Comparison of ENCODE assay signal across 9 mouse cellular contexts in the genomic region with DNA sequence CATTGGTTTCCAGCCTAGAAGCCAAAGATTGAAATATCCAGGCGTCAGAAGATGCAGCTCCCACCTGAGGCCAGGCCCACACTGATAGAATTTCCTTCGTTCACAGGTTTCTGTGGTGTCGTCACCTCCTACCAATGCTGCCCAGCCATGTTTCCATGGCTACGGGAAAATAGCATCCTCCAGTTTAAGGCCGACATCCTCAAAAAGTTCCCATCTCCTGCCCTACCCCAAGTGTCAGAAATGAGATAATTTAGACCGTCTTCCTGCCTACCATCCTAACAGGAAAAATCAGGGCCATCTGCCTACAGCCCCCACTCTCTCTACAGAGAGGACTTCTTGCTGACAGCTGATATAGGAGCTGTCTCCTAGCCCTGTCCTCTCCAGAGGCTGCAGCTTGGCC. TPM values are rescaled to one million over a fixed set of nuclear protein-coding genes. Genes with fewer than 3 reads are reported as not detected.
DNase-seq lines count a peak whose midpoint lies in the region; ATAC-seq and TF ChIP-seq lines count a peak whose summit lies in the region.
"Had no signal": no experiment of that assay in that cellular context is flagged by ENCODE, and none has a peak within 500 bp of the region (broad histone marks: within the 10 kb centered on the region; RNA-seq: fewer than 3 reads in every experiment).

No protein-coding gene starts in this region.

- no peak for ATAC-seq in lung, embryonic 16.5 days (ENCODE audit: low read depth)
- ATAC-seq in limb, embryonic 11.5 days (ENCODE audit: insufficient number of reproducible peaks, low FRiP score, low TSS enrichment, low read depth), result no peak
- ATAC-seq in stomach, embryonic 15.5 days (ENCODE audit: insufficient read depth, low FRiP score, low read depth), result no peak

- no peak for DNase-seq in cerebellum, adult 2 months
- DNase-seq in cerebellum, adult 9-11 months, result no peak
- no peak for DNase-seq in lung, adult 18-20 months
- DNase-seq in limb, embryonic 11.5 days (ENCODE audit: low spot score), result no peak
- no peak for DNase-seq in right cerebral cortex, postnatal 14 days
- DNase-seq in ovary, postnatal 14 days (ENCODE audit: low spot score), result no peak

- peaks cover 11% of the 10 kb centered on the region for H3K4me1 ChIP-seq in cerebellum, adult 2 months (ENCODE audit: control insufficient read depth, insufficient read depth, low read length)
- H3K4me1 ChIP-seq in lung, embryonic 16.5 days (replicated peaks; ENCODE audit: control insufficient read depth, insufficient read depth, low read length), result peaks cover 28% of the 10 kb centered on the region
- H3K4me1 ChIP-seq in limb, embryonic 11.5 days (ENCODE audit: control insufficient read depth, insufficient read depth, low read length), result peaks cover 21% of the 10 kb centered on the region
- H3K4me1 ChIP-seq in stomach, embryonic 15.5 days, result peaks cover 33% of the 10 kb centered on the region

- no peak for TF ChIP-seq CTCF in cerebellum, adult 2 months (IDR thresholded peaks at IDR 0.05; ENCODE audit: borderline replicate concordance, insufficient read depth, low read depth, low read length)

- no peaks in the 10 kb centered on the region; the same call in 1 of the 2 replicates for H3K36me3 ChIP-seq in lung, embryonic 16.5 days (ENCODE audit: control insufficient read depth, insufficient read depth, low read length)
- H3K36me3 ChIP-seq in limb, embryonic 11.5 days (ENCODE audit: control insufficient read depth, insufficient read depth, low read length), result no peaks in the 10 kb centered on the region; the same call in 1 of the 2 replicates
- 0 out of 2 replicates have a peak, but pooled peaks cover 1% of the 10 kb centered on the region for H3K36me3 ChIP-seq in stomach, embryonic 15.5 days

- 42% methylated on average over 6 of the region's 6 CpGs for WGBS in cerebellum, adult 2 months
- WGBS in lung, embryonic 16.5 days, result 34% methylated on average over 6 of the region's 6 CpGs
- 37% methylated on average over 6 of the region's 6 CpGs for WGBS in limb, embryonic 11.5 days
- WGBS in stomach, embryonic 15.5 days, result 48% methylated on average over 6 of the region's 6 CpGs

- no peak for TF ChIP-seq POLR2A in cerebellum, adult 2 months (IDR thresholded peaks at IDR 0.05; ENCODE audit: borderline replicate concordance, insufficient read depth, low read length)

- peak overlapping the region; percentile 54 for H3K4me3 ChIP-seq in cerebellum, adult 2 months (replicated peaks; ENCODE audit: insufficient read depth, low read depth, low read length)
- peak overlapping the region; percentile 97 for H3K4me3 ChIP-seq in lung, embryonic 16.5 days (ENCODE audit: low read length)
- peak overlapping the region; percentile 93 for H3K4me3 ChIP-seq in limb, embryonic 11.5 days (ENCODE audit: low read depth, low read length)
- H3K4me3 ChIP-seq in stomach, embryonic 15.5 days (replicated peaks), result peak overlapping the region; percentile 90

- H3K9me3 ChIP-seq in lung, embryonic 16.5 days (ENCODE audit: control insufficient read depth, low read length), result no peaks in the 10 kb centered on the region
- no peaks in the 10 kb centered on the region for H3K9me3 ChIP-seq in limb, embryonic 11.5 days (ENCODE audit: control insufficient read depth, low read length)
- no peaks in the 10 kb centered on the region for H3K9me3 ChIP-seq in stomach, embryonic 15.5 days

- no peaks in the 10 kb centered on the region for H3K27me3 ChIP-seq in cerebellum, adult 2 months (ENCODE audit: control insufficient read depth, insufficient read depth, low read length)
- H3K27me3 ChIP-seq in lung, embryonic 16.5 days (ENCODE audit: control insufficient read depth, insufficient read depth, low read depth, low read length), result no peaks in the 10 kb centered on the region
- H3K27me3 ChIP-seq in limb, embryonic 11.5 days (ENCODE audit: control insufficient read depth, insufficient read depth, low read length), result no peaks in the 10 kb centered on the region
- no peaks in the 10 kb centered on the region for H3K27me3 ChIP-seq in stomach, embryonic 15.5 days (replicated peaks)

- H3K9ac ChIP-seq in lung, embryonic 16.5 days (ENCODE audit: low read length), result peak overlapping the region; percentile 99
- H3K9ac ChIP-seq in limb, embryonic 11.5 days (ENCODE audit: low read length), result no peak overlapping the region; the same call in 1 of the 2 replicates
- no peak overlapping the region for H3K9ac ChIP-seq in stomach, embryonic 15.5 days

- peak overlapping the region; percentile 98 for H3K4me2 ChIP-seq in lung, embryonic 16.5 days (ENCODE audit: low read depth, low read length)
- peak overlapping the region; percentile 97 for H3K4me2 ChIP-seq in limb, embryonic 11.5 days (ENCODE audit: low read depth, severe bottlenecking)
- H3K4me2 ChIP-seq in stomach, embryonic 15.5 days, result peak overlapping the region; percentile 89

- H3K27ac ChIP-seq in cerebellum, adult 2 months (ENCODE audit: insufficient read depth, low read length), result no peak overlapping the region
- no peak overlapping the region for H3K27ac ChIP-seq in lung, embryonic 16.5 days (ENCODE audit: low read length)
- H3K27ac ChIP-seq in limb, embryonic 11.5 days (replicated peaks; ENCODE audit: low read depth, low read length), result no peak overlapping the region
- no peak overlapping the region; the same call in 1 of the 2 replicates for H3K27ac ChIP-seq in stomach, embryonic 15.5 days
- H3K27ac ChIP-seq: macrophage had no signal

RNA-seq across cellular contexts. Expression of gene Clk3, which starts 0.8 kb away (rescaled TPM):
- 144 TPM in 2 replicates for polyA plus RNA-seq in cerebellum, adult 2 months (2012; rRNA removed)
- polyA plus RNA-seq in lung, embryonic 16.5 days (2015; fragmentation: Nextera tagmentation; extraction: Ambion mirVana), result 76.6 and 89.5 TPM in 2 replicates
- 69.4 and 72.2 TPM in 2 replicates for polyA plus RNA-seq in limb, embryonic 11.5 days (2014; fragmentation: Nextera tagmentation; extraction: Ambion mirVana)
- 68.3 and 69.6 TPM in 2 replicates for polyA plus RNA-seq in stomach, embryonic 15.5 days (2015; fragmentation: Nextera tagmentation; extraction: Ambion mirVana)

RNA-seq across cellular contexts. Expression of gene Edc3, which starts 58.1 kb away (rescaled TPM):
- polyA plus RNA-seq in cerebellum, adult 2 months (2012; rRNA removed), result 16.1 TPM in 2 replicates
- polyA plus RNA-seq in lung, embryonic 16.5 days (2015; fragmentation: Nextera tagmentation; extraction: Ambion mirVana), result 31.1 TPM in 2 replicates
- polyA plus RNA-seq in limb, embryonic 11.5 days (2014; fragmentation: Nextera tagmentation; extraction: Ambion mirVana), result 29.2 and 31.7 TPM in 2 replicates
- 26.8 and 28.6 TPM in 2 replicates for polyA plus RNA-seq in stomach, embryonic 15.5 days (2015; fragmentation: Nextera tagmentation; extraction: Ambion mirVana)
